Mouse (Mus musculus) bone marrow, adult 2 months (tissue): ENCODE data around the gene Pign.

ENCODE experiments used
- CTCF ChIP-seq: fragments of 200-500 bp; IDR thresholded peaks from 2 replicates; pipeline ENCODE4 v1.5.1; 2011; ENCODE audit warnings: low read length, control low read depth; ENCODE audit not compliant: control insufficient read depth, insufficient read depth
- POLR2A ChIP-seq: fragments of 200-500 bp; IDR thresholded peaks from 2 replicates; pipeline ENCODE4 v1.6.1; 2011; ENCODE audit warnings: low read depth, mild to moderate bottlenecking, control low read depth, low read length, borderline replicate concordance; ENCODE audit not compliant: control insufficient read depth

DNA sequence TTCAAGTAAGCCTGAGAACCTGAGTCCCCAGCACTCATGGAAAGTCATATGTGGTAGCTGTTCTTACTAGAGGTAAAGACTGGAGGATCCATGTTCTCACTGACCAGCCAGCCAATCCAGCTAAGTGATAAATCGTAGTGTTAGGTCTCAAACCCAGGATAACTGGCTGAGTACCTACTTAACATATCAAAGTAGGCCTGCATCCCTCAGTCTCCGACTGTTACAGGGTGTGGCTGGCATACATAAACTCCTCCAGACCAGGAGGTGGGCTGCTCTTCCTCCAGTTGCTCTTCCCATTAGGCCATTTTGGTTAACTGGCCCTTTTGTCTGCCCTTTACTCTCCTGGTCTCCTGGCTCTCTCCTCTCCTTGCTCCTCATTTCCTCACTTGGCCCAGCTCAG is 141.2 kb downstream of the Pign start:
- TF ChIP-seq POLR2A (no peak), CTCF (no peak)
